Mouse (Mus musculus): ENCODE data around the gene Ythdf2. TPM values are rescaled to one million over a fixed set of nuclear protein-coding genes. Genes with fewer than 3 reads are reported as not detected.

Gene Ythdf2
- total and polyA plus RNA-seq, 3 experiments = 9.7 to 27.5 (median 26.8) TPM

DNA sequence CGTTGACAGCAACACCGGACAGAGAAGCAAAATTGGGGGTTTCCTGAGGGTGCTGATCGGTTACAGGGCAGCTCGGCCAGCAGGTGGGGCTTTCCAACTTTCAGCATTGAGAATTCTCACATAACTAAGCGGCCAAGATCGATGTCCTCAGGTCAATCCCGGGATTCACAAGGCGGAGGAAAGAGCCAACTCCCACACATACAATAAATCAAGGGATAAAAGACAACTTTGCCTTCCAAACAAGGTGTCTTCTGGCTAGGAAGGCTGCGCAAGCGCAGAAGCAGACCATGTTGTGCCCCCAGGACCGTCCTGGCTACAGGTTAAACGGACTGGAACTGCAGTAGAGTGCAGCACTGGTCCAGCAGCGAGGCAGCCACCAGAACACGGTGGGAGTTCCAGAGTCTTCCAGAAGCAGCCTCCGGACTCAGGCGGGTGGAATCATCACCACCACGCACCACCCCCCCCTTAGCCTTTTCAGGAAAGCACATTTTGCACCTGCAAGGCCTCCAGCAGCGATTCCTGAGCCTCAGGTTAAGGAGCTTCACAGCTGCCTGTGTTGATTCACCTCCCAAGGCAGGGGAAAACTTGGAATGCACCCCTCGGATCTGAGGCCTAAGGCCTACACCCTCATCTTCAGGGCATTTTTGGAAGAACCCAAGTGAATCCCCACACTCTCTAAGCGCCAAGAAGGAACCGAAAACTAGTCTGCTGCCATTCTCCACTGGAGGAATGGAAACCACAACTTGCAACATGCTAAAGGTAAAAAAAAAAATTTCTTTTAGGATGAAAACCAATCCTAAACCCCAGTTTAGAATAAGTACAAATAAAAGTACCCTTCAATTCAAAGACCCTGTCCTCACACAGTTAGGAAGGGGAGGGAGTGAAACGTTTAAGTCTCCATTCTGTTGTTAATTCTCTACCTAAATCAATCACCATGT is 30.1 kb downstream of the Ythdf2 start:
- H3K4me1 ChIP-seq (ENCODE audit: control insufficient read depth, insufficient read depth, low read length) = no peaks in the 10 kb centered on the region; the same call in 1 of the 2 replicates
- H3K27ac ChIP-seq = no peak overlapping the region
- no peaks in the 10 kb centered on the region for H3K27me3 ChIP-seq (ENCODE audit: control insufficient read depth, insufficient read depth, low read length)
- no peaks in the 10 kb centered on the region for H3K79me2 ChIP-seq (replicated peaks; ENCODE audit: control insufficient read depth, insufficient read depth, low read length)
- 69% methylated on average over 22 of the region's 22 CpGs for WGBS
- H3K9ac ChIP-seq (ENCODE audit: low read depth, low read length) = no peak overlapping the region
- no peak for DNase-seq
- intact Hi-C loops (cut with DNase I) = loop anchor here (5.0 to 10.0 kb wide), 2 partner anchors 165 to 207 kb away; no protein-coding TSS in a partner anchor
- TF ChIP-seq EP300 (IDR thresholded peaks at IDR 0.05; ENCODE audit: insufficient read depth, low read depth, low read length) (no peak), POLR2A (IDR thresholded peaks at IDR 0.05; ENCODE audit: insufficient read depth, low read depth, low read length) (no peak), CTCF (IDR thresholded peaks at IDR 0.05) (peak; percentile 30)
- H3K36me3 ChIP-seq (ENCODE audit: control insufficient read depth, insufficient read depth, low read length) = no peaks in the 10 kb centered on the region
- no peak overlapping the region for H3K4me3 ChIP-seq

DNA sequence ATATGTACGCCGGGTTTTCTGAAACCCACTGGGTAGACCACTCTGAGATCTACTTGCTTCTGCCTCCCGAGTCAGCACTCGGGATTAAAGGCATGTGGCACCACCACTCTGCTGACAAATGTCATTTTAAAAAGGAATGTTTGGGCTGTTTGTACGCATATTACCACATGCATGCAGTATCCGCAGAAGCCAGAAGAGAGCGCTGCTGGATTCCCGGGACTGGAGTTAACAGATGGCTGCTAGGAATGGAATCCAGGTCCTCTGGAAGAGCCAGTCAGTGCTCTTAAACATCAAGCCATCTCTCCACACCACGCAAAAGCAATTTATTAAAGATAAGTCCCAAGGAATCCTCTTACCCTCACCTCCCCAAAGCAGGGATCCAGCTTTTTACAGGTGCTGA is 31.4 kb downstream of the Ythdf2 start:
- no peak overlapping the region for H3K4me3 ChIP-seq
- no peaks in the 10 kb centered on the region for H3K36me3 ChIP-seq (ENCODE audit: control insufficient read depth, insufficient read depth, low read length)
- no peaks in the 10 kb centered on the region; the same call in 1 of the 2 replicates for H3K4me1 ChIP-seq (ENCODE audit: control insufficient read depth, insufficient read depth, low read length)
- H3K27me3 ChIP-seq (ENCODE audit: control insufficient read depth, insufficient read depth, low read length) = no peaks in the 10 kb centered on the region
- no peak for TF ChIP-seq POLR2A (IDR thresholded peaks at IDR 0.05; ENCODE audit: insufficient read depth, low read depth, low read length)
- peak; percentile 59 for TF ChIP-seq CTCF (IDR thresholded peaks at IDR 0.05)
- TF ChIP-seq EP300 (IDR thresholded peaks at IDR 0.05; ENCODE audit: insufficient read depth, low read depth, low read length) = no peak
- DNase-seq = peak in 1 of 2 experiments; percentile 40
- WGBS = 76% methylated on average over 9 of the region's 9 CpGs
- intact Hi-C loops (cut with DNase I) = loop anchor here (5.0 to 10.0 kb wide), 2 partner anchors 167 to 206 kb away; no protein-coding TSS in a partner anchor
- no peaks in the 10 kb centered on the region for H3K79me2 ChIP-seq (replicated peaks; ENCODE audit: control insufficient read depth, insufficient read depth, low read length)
- no peak overlapping the region for H3K9ac ChIP-seq (ENCODE audit: low read depth, low read length)
- H3K27ac ChIP-seq = no peak overlapping the region

DNA sequence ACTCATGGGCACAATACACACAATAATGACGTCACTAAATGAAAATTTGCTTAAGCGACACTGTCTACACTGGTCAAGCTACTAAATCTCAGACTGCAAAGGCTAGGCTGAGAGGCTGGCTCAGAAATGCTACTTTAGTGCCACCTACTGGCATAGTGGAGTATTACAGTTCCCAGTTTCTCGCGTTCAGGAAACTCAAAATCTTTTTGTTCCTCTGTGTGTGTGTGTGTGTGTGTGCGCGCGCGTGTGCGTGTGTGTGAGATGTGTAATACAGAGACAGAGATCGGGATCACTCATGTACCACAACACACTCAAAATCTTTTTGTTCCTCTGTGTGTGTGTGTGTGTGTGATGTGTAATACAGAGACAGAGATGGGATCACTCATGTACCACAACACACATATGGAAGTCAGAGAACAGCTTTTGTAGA is 33.5 kb downstream of the Ythdf2 start:
- Histone ChIP-seq H3K36me3 (ENCODE audit: control insufficient read depth, insufficient read depth, low read length) (no peaks in the 10 kb centered on the region), H3K79me2 (replicated peaks; ENCODE audit: control insufficient read depth, insufficient read depth, low read length) (no peaks in the 10 kb centered on the region), H3K9ac (ENCODE audit: low read depth, low read length) (no peak overlapping the region), H3K27ac (no peak overlapping the region), H3K27me3 (ENCODE audit: control insufficient read depth, insufficient read depth, low read length) (no peaks in the 10 kb centered on the region), H3K4me3 (no peak overlapping the region), H3K4me1 (ENCODE audit: control insufficient read depth, insufficient read depth, low read length) (no peaks in the 10 kb centered on the region; the same call in 1 of the 2 replicates)
- intact Hi-C loops (cut with DNase I) = loop anchor here (1.0 to 5.0 kb wide), 2 partner anchors 89 to 316 kb away; no protein-coding TSS in a partner anchor
- peak in 1 of 2 experiments; percentile 26 for DNase-seq
- TF ChIP-seq EP300 (IDR thresholded peaks at IDR 0.05; ENCODE audit: insufficient read depth, low read depth, low read length) (0 out of 2 replicates have a peak, but pooled peaks have one; percentile 33), CTCF (IDR thresholded peaks at IDR 0.05) (peak; percentile 83), POLR2A (IDR thresholded peaks at IDR 0.05; ENCODE audit: insufficient read depth, low read depth, low read length) (no peak)
- WGBS = 6% methylated on average over 10 of the region's 10 CpGs

DNA sequence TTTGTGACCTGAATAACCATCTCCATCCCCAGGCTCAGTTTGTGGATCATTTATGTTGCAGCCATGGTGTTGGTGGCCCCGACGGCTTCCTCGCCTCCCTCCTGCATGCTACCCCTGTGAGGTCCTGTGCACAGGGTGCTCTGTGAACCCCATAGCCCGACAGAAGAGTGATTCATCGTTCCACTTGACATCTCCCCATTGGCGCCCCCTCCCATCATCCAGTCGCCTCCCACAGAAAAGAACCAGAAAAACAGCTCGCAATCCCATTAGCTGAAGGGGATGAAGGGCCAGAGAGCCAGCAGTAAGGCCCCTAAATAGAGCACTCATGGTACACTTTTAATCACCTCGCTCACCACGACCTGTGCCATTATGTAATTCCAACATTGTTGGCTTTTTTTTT is 35.6 kb downstream of the Ythdf2 start:
- no peak overlapping the region for H3K27ac ChIP-seq
- WGBS = 54% methylated on average over 10 of the region's 10 CpGs
- no peaks in the 10 kb centered on the region; the same call in 1 of the 2 replicates for H3K4me1 ChIP-seq (ENCODE audit: control insufficient read depth, insufficient read depth, low read length)
- no peaks in the 10 kb centered on the region for H3K79me2 ChIP-seq (replicated peaks; ENCODE audit: control insufficient read depth, insufficient read depth, low read length)
- TF ChIP-seq CTCF (IDR thresholded peaks at IDR 0.05) (no peak), EP300 (IDR thresholded peaks at IDR 0.05; ENCODE audit: insufficient read depth, low read depth, low read length) (no peak), POLR2A (IDR thresholded peaks at IDR 0.05; ENCODE audit: insufficient read depth, low read depth, low read length) (no peak)
- no peak overlapping the region for H3K4me3 ChIP-seq
- no peak overlapping the region for H3K9ac ChIP-seq (ENCODE audit: low read depth, low read length)
- no peaks in the 10 kb centered on the region for H3K36me3 ChIP-seq (ENCODE audit: control insufficient read depth, insufficient read depth, low read length)
- H3K27me3 ChIP-seq (ENCODE audit: control insufficient read depth, insufficient read depth, low read length) = no peaks in the 10 kb centered on the region
- no peak for DNase-seq
- intact Hi-C loops (cut with DNase I) = loop anchor here (5.0 kb wide), 1 partner anchor 314 kb away; no protein-coding TSS in a partner anchor

GRCm38 (mm10) chr4:132170891-132171290 is 41.2 kb downstream of the Ythdf2 start:
- no peak overlapping the region for H3K9ac ChIP-seq (ENCODE audit: low read depth, low read length)
- H3K79me2 ChIP-seq (replicated peaks; ENCODE audit: control insufficient read depth, insufficient read depth, low read length) = no peaks in the 10 kb centered on the region
- intact Hi-C loops (cut with DNase I) = no loop called here
- no peaks in the 10 kb centered on the region for H3K36me3 ChIP-seq (ENCODE audit: control insufficient read depth, insufficient read depth, low read length)
- no peak overlapping the region for H3K4me3 ChIP-seq
- H3K27ac ChIP-seq = no peak overlapping the region
- DNase-seq = no peak
- no peaks in the 10 kb centered on the region; the same call in 1 of the 2 replicates for H3K27me3 ChIP-seq (ENCODE audit: control insufficient read depth, insufficient read depth, low read length)
- 40% methylated on average over 7 of the region's 7 CpGs for WGBS
- no peak for TF ChIP-seq EP300 (IDR thresholded peaks at IDR 0.05; ENCODE audit: insufficient read depth, low read depth, low read length)
- TF ChIP-seq POLR2A (IDR thresholded peaks at IDR 0.05; ENCODE audit: insufficient read depth, low read depth, low read length) = no peak
- TF ChIP-seq CTCF (IDR thresholded peaks at IDR 0.05) = no peak
- H3K4me1 ChIP-seq (ENCODE audit: control insufficient read depth, insufficient read depth, low read length) = no peaks in the 10 kb centered on the region

Measured in heart, adult 2 months (tissue).